Mouse (Mus musculus) lung, adult 10 weeks (tissue): ENCODE measurements around the gene Apoc3. TPM values are rescaled to one million over a fixed set of nuclear protein-coding genes. Genes with fewer than 3 reads are reported as not detected.

Experiments
- polyA plus RNA-seq: library from polyadenylated mRNA; stranded (reverse); fragments of 350-450 nt; fragmentation: Illumina TruSeq; extraction: RNeasy Lipid Tissue Mini Kit (QIAGEN cat#74804); gene quantifications from one replicate; pipeline ENCODE4 v1.2.3, GENCODE M21; 2014; ENCODE audit warnings: low read depth, low replicate concordance; ENCODE audit not compliant: insufficient read depth

Gene Apoc3
- 1.3 TPM for polyA plus RNA-seq

GRCm38 (mm10) chr9:46235596-46235648, at the start of gene Apoc3:
Apoc3 (minus strand) TSS chr9:46235636.

GRCm38 (mm10) chr9:46282631-46283436, 47.4 kb upstream of the Apoc3 start, which contains the start of gene Bud13:
Bud13 (plus strand) TSS chr9:46283008.

GRCm38 (mm10) chr9:46272677-46273454, 37.4 kb upstream of the Apoc3 start, which contains the start of gene Zpr1:
Zpr1 (plus strand) TSS chr9:46273064.

GRCm38 (mm10) chr9:46268343-46268873, 33.0 kb upstream of the Apoc3 start, which contains the start of gene Apoa5:
Apoa5 (plus strand) TSS chr9:46268633.

GRCm38 (mm10) chr9:46240526-46241153, 5.2 kb upstream of the Apoc3 start, which contains the start of gene Apoa4:
Apoa4 (plus strand) TSS chr9:46240696.

GRCm38 (mm10) chr9:46228491-46228890, 6.9 kb downstream of the Apoc3 start, which contains the start of gene Apoa1:
Apoa1 (plus strand) TSS chr9:46228580.

Other genes starting within 250 kb of the Apoc3 start
- 26.8 TPM for gene Pafah1b2, start 222.9 kb downstream of the Apoc3 start, polyA plus RNA-seq
- gene Sik3, start 222.8 kb downstream of the Apoc3 start, polyA plus RNA-seq: 10.0 TPM
- 0.80 TPM for gene Apoa1, start 7.1 kb downstream of the Apoc3 start, polyA plus RNA-seq
- gene Apoa4, start 5.1 kb upstream of the Apoc3 start, polyA plus RNA-seq: not detected
- gene Apoa5, start 33.0 kb upstream of the Apoc3 start, polyA plus RNA-seq: 0.13 TPM
- gene Zpr1, start 37.4 kb upstream of the Apoc3 start, polyA plus RNA-seq: 25.2 TPM
- gene Bud13, start 47.4 kb upstream of the Apoc3 start, polyA plus RNA-seq: 7.4 TPM
- gene 4931429L15Rik, start 84.3 kb upstream of the Apoc3 start, polyA plus RNA-seq: not detected